Mouse (Mus musculus) stomach, embryonic 15.5 days (tissue): ENCODE results near the gene Arsg. TPM values are rescaled to one million over a fixed set of nuclear protein-coding genes. Genes with fewer than 3 reads are reported as not detected.

Source experiments
- ATAC-seq: fragments of 200-750 bp; cut with Nextera tagmentation; 2 replicates; pipeline ENCODE4 v1.8.0; 2017; ENCODE audit warnings: low read depth, moderate number of reproducible peaks, moderate TSS enrichment; ENCODE audit not compliant: insufficient read depth, low FRiP score
- H3K27ac ChIP-seq: fragments of 300-500 bp; sonication (generic); 2 replicates; pipeline ENCODE4 v1.5.1; 2015; ENCODE audit warnings: mild to moderate bottlenecking, inconsistent platforms
- H3K27me3 ChIP-seq: fragments of 300-500 bp; sonication (generic); replicated peaks from 2 replicates; pipeline ENCODE4 v1.6.1; 2015; ENCODE audit warnings: inconsistent platforms
- H3K36me3 ChIP-seq: fragments of 300-500 bp; sonication (generic); 2 replicates; pipeline ENCODE4 v1.6.1; 2015; ENCODE audit warnings: inconsistent platforms
- H3K4me1 ChIP-seq: fragments of 300-500 bp; sonication (generic); 2 replicates; pipeline ENCODE4 v1.6.1; 2015; ENCODE audit warnings: inconsistent platforms
- H3K4me2 ChIP-seq: fragments of 300-500 bp; sonication (generic); 2 replicates; pipeline ENCODE4 v1.6.1; 2015; ENCODE audit warnings: mild to moderate bottlenecking, inconsistent platforms
- H3K4me3 ChIP-seq: fragments of 300-500 bp; sonication (generic); replicated peaks from 2 replicates; pipeline ENCODE4 v1.5.1; 2015; ENCODE audit warnings: inconsistent platforms
- H3K9ac ChIP-seq: fragments of 300-500 bp; sonication (generic); 2 replicates; pipeline ENCODE4 v1.6.1; 2015; ENCODE audit warnings: inconsistent platforms
- H3K9me3 ChIP-seq: fragments of 300-500 bp; sonication (generic); 2 replicates; pipeline ENCODE4 v1.6.1; 2016; ENCODE audit warnings: inconsistent platforms
- WGBS: fragments of 180-500 bp; shearing (Covaris S2); methylation state at CpG from one replicate; pipeline ENCODE4 v1.1.7; 2015; 5-methylcytosine and 5-hydroxymethylcytosine counted together
- polyA plus RNA-seq: library from polyadenylated mRNA; unstranded; fragments of >200 nt; fragmentation: Nextera tagmentation; extraction: Ambion mirVana; gene quantifications from 2 replicates; pipeline ENCODE4 v1.2.1, GENCODE M21; 2015

Arsg gene
- polyA plus RNA-seq, 1 experiment from 2014 or later = 3.8 TPM

DNA sequence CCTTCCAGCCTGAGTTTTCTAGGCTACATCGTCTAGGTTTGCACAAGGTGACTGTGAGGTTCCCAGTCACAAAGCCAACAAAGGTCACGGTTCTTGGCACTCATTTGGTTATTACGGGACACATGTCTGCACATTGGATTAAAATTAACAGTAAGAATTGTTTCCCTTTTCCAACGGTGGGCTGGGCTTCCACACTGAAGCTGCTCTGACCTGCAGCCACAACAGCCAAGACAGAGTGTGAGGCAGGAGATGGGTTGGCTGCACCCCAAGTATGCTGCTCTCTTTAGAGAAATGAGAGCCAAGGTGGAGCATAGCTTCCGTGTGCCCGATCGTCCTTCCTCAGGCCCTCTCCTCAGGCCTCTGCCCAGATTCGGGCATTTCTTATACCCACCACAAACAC, 121.6 kb downstream of the Arsg start:
- no peak overlapping the region for H3K4me2 ChIP-seq
- peaks cover 11% of the 10 kb centered on the region; the same call in 1 of the 2 replicates for H3K36me3 ChIP-seq
- WGBS = 84% methylated on average over 8 of the region's 8 CpGs
- no peaks in the 10 kb centered on the region for H3K27me3 ChIP-seq
- H3K4me3 ChIP-seq = no peak overlapping the region
- no peak for ATAC-seq
- no peak overlapping the region for H3K27ac ChIP-seq
- H3K9ac ChIP-seq = no peak overlapping the region
- peaks cover 6% of the 10 kb centered on the region; the same call in 1 of the 2 replicates for H3K4me1 ChIP-seq
- no peaks in the 10 kb centered on the region for H3K9me3 ChIP-seq

DNA sequence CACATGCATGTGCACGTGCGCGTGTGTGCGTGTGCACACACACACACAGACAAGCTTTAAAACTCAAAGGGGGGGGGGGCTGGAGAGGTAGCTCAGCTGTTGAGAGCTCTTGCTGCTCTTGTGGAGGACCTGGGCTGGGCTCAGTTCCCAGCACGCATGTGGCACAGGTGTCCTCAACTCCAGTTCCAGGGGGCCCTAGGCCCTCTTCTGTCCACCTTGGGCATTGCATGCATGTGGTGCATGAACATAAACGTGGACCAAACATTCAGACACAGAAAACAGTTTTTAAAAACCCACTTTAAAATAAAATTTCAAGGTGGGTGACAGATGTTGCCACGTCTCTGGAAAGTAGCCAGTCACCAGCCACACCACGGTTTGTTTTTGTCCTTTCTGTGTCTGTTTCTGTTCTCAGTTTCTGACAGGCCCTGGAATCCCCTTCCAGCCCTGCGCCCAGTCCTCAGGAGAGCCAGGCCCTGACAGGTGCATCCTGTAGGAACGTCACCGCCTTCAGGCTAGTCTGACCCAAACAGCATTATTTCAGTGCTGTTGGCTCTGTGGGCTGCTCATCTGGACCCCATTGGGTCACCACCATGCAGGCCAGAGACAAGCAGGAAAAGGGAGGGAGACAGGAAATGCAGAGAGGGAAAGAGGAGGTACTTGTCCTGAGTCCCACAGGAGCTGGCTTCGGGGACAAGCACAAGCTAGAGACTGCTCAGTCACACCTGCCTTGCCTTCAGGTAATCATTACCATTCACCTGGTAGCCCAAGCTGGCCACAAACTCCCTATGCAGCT, 125.8 kb downstream of the Arsg start:
- H3K27me3 ChIP-seq = no peaks in the 10 kb centered on the region
- WGBS = 86% methylated on average over 12 of the region's 12 CpGs
- no peak overlapping the region for H3K9ac ChIP-seq
- peaks cover 3% of the 10 kb centered on the region; the same call in 1 of the 2 replicates for H3K4me1 ChIP-seq
- H3K36me3 ChIP-seq = peaks cover 22% of the 10 kb centered on the region; the same call in 1 of the 2 replicates
- no peak for ATAC-seq
- no peak overlapping the region for H3K27ac ChIP-seq
- no peak overlapping the region for H3K4me2 ChIP-seq
- H3K4me3 ChIP-seq = no peak overlapping the region
- no peaks in the 10 kb centered on the region for H3K9me3 ChIP-seq

DNA sequence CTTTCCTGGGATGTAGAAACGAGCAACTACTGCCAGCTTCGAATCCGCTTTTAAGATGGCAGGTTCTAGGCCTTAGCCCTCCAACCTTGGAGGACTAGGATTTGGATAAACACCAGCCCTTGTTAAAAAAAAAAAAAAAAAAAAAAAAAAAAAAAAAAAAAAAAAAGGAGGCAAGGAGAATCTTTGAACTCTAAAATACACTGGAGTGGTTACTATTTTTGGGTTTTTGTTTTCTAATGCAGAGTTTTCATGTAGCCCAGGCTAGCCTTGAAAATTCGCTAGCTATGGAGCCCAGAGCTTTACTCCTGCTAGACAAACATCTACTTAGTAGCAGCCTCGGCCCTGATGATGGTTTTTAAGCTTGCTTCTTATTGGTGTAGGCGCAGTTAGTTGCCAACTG, 134.4 kb downstream of the Arsg start:
- no peak for ATAC-seq
- WGBS = 82% methylated on average over 6 of the region's 6 CpGs
- Histone ChIP-seq H3K4me3 (no peak overlapping the region), H3K36me3 (peaks cover 3% of the 10 kb centered on the region; the same call in 1 of the 2 replicates), H3K4me2 (no peak overlapping the region), H3K27me3 (no peaks in the 10 kb centered on the region), H3K9me3 (no peaks in the 10 kb centered on the region), H3K27ac (no peak overlapping the region), H3K9ac (no peak overlapping the region), H3K4me1 (peaks cover 13% of the 10 kb centered on the region)

DNA sequence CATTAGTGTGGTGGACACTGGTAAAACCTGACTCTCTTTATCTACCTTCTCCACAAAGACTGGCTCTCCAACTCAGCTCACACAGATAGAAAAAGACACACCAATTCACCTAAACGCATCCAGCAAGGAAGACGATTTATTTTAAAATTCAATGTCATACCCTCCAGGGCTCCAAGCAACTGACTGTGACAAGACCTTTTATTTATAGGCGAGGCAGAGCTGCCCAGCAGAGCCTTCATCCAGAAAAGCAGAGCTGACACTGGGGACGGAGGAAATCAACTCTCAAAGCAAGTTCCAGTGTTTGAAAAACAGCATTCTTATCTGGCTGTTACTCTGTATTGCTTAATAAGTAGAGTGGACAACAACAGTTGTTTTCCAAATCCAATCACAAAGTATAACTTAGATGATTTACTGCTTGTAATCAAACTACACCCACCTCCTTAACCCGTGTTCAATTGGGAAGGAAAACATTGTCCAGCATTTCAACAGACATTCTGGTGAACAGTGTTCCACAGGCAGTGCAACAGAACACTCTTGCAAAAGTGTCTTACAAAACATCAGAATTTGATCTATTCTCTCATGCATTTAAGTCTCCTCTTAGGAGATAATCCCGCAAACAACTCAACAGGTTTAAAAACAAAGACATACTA, 135.9 kb downstream of the Arsg start:
- no peaks in the 10 kb centered on the region for H3K27me3 ChIP-seq
- no peak overlapping the region for H3K4me2 ChIP-seq
- 65% methylated on average over 6 of the region's 6 CpGs for WGBS
- no peak for ATAC-seq
- no peak overlapping the region for H3K4me3 ChIP-seq
- no peak overlapping the region for H3K27ac ChIP-seq
- no peak overlapping the region for H3K9ac ChIP-seq
- peaks cover 13% of the 10 kb centered on the region for H3K4me1 ChIP-seq
- H3K36me3 ChIP-seq = no peaks in the 10 kb centered on the region
- no peaks in the 10 kb centered on the region for H3K9me3 ChIP-seq

DNA sequence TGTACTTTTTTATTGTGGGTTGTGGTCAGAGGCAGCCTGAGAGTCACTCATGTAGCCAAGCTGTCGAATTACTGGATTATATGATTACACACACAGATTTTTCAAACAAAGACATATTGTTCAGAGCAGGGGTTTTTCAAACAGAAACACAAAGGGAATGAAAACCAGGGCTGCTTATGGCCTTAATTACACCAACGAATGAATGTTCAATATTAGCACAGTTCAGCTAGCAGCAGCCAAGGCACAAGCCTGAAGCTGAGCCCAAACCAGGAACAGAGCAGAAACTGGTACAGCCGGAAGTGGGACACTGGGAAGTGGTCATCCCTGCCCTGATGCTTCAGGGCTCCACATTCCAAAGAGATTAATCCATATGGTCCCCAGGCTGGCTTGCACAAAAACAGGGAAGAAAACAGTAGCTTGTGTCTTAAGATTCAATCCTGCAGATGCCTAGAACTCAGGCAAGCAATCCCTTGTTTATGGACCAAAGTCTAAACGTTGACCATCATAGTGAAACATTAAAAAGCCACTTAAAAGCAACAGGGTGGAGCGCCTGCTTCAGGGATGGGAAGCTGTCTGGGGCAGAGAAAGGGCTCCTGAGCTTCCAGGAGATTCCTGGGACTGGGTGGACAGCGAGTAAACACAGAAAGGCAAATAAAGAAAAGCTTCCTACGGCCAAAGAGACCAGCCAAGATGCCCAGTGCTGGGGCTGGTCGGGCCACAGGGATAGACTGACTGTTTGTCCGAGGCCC, 137.0 kb downstream of the Arsg start:
- H3K9ac ChIP-seq = peak overlapping the region; percentile 67; the same call in 1 of the 2 replicates
- H3K4me2 ChIP-seq = peak overlapping the region; percentile 82
- peaks cover 13% of the 10 kb centered on the region for H3K4me1 ChIP-seq
- H3K27me3 ChIP-seq = no peaks in the 10 kb centered on the region
- peak overlapping the region; percentile 77 for H3K4me3 ChIP-seq
- 14% methylated on average over 9 of the region's 9 CpGs for WGBS
- no peaks in the 10 kb centered on the region for H3K9me3 ChIP-seq
- no peaks in the 10 kb centered on the region for H3K36me3 ChIP-seq
- ATAC-seq = no peak
- H3K27ac ChIP-seq = peak overlapping the region; percentile 87; the same call in 1 of the 2 replicates

DNA sequence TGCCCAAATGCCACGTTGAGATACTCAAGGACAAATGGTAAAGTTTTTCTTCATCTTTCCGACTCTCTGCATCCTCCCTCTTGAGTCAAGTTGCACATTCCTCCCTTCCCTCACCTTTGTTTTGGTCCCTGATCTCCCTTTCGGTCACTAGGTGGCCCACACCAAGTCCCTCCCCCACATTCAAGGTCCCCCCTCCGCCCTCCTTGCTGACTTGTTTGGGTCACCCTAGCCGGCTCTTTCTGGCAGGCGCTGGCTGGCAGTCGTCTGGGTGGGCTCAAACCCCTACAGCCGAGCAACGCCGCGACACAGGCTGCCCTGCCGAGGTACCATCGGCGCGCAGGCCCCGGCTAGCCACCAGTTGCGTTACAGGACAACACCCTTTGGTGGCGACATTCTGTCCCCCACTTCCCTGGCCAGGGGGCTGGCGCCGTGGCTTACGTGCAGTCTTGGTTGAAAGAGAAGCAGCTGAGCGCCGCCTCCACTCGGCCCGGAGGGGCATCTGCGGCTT, 137.7 kb downstream of the Arsg start:
- H3K9ac ChIP-seq = peak overlapping the region; percentile 67
- H3K36me3 ChIP-seq = no peaks in the 10 kb centered on the region
- peak; percentile 16 for ATAC-seq
- H3K4me3 ChIP-seq = peak overlapping the region; percentile 77
- H3K27me3 ChIP-seq = no peaks in the 10 kb centered on the region
- H3K9me3 ChIP-seq = no peaks in the 10 kb centered on the region
- peak overlapping the region; percentile 82 for H3K4me2 ChIP-seq
- H3K27ac ChIP-seq = peak overlapping the region; percentile 87
- under 1% methylated on average over 26 of the region's 26 CpGs for WGBS
- H3K4me1 ChIP-seq = peaks cover 13% of the 10 kb centered on the region

DNA sequence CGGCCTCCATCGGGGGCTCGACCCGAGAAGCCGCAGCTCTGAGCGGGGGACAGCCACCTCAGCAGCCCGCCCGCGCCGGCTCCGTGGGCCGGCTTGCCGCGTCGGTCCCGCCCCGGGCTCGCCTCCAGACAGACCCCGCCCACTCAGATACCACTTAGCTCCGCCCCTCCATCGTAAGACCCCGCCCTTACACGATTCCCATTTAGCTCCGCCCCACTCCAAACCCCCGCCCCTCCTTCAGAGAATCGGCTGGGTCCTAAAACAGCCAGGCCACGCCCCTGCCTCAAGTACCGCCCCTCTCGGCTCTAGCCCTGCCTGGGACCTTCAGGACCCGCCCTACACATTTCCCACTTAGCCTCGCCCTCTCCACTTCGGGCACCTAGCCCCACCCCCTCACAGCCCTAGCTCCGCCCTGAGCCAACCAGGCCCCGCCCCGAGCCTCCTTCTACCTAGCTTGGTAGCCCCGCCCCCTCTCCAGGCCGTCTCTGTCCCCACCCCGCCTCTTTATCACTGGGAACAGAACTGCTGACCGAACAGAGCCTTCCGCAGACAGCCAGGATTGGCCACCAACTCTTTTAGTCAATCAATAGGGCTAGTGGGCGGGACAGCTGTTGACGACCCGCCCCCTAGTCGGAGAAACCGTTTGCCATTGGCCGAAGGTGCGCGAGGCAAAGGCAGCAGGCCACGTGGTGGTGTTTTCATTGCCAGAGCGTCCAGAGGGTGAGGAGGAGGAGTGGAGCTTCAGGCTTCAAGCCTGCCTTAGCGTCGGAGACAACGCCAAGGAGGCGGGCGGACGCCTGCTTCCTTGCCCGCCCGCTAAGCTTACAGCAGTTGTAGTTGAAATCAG, 138.4 kb downstream of the Arsg start, which contains the start of gene Wipi1:
Wipi1 (minus strand) TSS at position 665 of the 847 bp plus-strand sequence.
- Histone ChIP-seq H3K4me2 (peak within 1 kb of the TSS; percentile 82), H3K9me3 (no peaks in the 10 kb centered on the region)
- WGBS = under 1% methylated on average over 57 of the region's 58 CpGs

DNA sequence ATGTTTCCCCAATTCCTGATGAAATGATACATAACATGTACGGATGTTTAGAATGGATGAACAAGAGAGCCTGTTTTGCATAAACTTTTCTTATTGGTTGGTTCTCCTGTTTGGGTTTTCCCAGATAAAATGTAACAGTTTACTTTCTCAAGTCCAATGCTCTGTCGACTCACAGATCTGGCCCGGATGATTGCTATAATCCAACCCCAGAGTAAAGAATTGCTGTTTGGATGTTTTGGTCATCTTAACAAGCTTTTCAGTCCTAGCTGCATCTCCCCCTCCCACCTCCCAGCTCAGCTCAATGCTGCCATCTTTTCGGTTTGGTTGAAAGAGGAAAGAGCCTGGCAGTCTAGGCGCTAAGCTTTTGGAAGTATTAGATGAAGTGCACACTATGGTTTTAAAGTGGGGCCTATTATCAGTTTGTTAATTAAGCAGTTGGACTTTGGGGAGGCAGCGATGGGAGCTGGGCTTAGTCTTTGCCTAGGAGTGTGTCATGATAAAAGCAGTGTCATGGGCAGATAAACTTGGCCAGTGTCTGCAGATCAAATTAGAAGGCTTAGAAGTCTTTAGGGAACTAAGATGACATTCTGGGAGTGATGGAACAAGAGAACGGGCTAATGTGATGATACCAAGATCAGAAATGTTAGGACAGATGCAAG, 139.8 kb downstream of the Arsg start:
- peaks cover 13% of the 10 kb centered on the region for H3K4me1 ChIP-seq
- H3K27me3 ChIP-seq = no peaks in the 10 kb centered on the region
- 55% methylated on average over 7 of the region's 7 CpGs for WGBS
- no peak overlapping the region for H3K4me2 ChIP-seq
- no peak overlapping the region for H3K4me3 ChIP-seq
- H3K36me3 ChIP-seq = no peaks in the 10 kb centered on the region
- H3K9me3 ChIP-seq = no peaks in the 10 kb centered on the region
- no peak overlapping the region for H3K27ac ChIP-seq
- H3K9ac ChIP-seq = no peak overlapping the region
- no peak for ATAC-seq

More for the DNA sequence above, 138.4 kb downstream of the Arsg start, which contains the start of gene Wipi1:
- H3K4me3 ChIP-seq = peak within 1 kb of the TSS; percentile 77
- H3K27ac ChIP-seq = peak within 1 kb of the TSS; percentile 87
- peaks cover 13% of the 10 kb centered on the region for H3K4me1 ChIP-seq
- H3K27me3 ChIP-seq = no peaks in the 10 kb centered on the region
- ATAC-seq = peak; percentile 96
- H3K9ac ChIP-seq = peak within 1 kb of the TSS; percentile 67
- H3K36me3 ChIP-seq = no peaks in the 10 kb centered on the region

DNA sequence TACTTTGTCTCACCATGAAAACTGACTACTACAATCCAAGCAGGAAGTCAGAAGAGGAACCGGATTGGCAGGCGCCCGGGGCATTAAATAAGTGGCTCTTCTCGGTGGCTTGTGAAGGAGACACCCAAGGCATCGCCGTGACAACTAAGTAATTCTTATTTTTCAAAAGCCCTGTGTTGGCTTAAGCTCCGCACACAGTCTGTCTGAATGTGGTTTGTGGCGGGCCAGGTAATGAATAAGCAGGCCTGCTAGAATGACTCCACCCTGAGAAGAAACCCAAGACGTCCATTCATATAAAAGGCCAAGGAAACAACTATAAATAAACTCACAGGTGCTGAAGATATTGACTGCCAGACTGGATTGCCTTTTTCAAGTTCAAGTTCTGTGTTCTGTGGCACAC, 142.1 kb downstream of the Arsg start:
- Histone ChIP-seq H3K9me3 (no peaks in the 10 kb centered on the region), H3K27ac (no peak overlapping the region), H3K4me3 (no peak overlapping the region), H3K27me3 (no peaks in the 10 kb centered on the region), H3K4me1 (peaks cover 5% of the 10 kb centered on the region; the same call in 1 of the 2 replicates), H3K4me2 (no peak overlapping the region), H3K36me3 (no peaks in the 10 kb centered on the region), H3K9ac (no peak overlapping the region)
- 45% methylated on average over 9 of the region's 9 CpGs for WGBS
- no peak for ATAC-seq

DNA sequence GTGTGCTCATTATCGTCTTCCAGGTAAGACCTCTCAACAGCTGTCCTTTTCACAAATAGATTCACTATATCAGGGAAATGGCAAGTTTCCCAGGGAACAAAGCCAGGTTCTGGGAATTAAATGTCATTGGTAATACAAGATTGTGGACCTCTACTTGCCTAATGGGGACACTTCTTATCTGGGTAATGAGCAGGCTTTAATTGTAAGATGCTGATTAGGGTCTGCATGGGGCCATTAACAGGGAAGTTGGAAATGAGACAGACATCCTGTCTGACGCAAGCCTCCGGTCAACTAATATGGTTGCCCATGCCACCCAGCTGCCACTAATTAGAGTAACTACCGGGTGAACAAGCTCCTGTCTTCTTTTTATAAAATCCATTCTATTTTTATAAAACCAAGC, 143.2 kb downstream of the Arsg start:
- Histone ChIP-seq H3K4me2 (no peak overlapping the region), H3K9me3 (no peaks in the 10 kb centered on the region), H3K36me3 (no peaks in the 10 kb centered on the region), H3K4me1 (no peaks in the 10 kb centered on the region), H3K4me3 (no peak overlapping the region), H3K27me3 (no peaks in the 10 kb centered on the region), H3K27ac (0 out of 2 replicates have a peak overlapping the region, but pooled peaks have one; percentile 1), H3K9ac (no peak overlapping the region)
- WGBS = 73% methylated on average over 4 of the region's 4 CpGs
- ATAC-seq = no peak
